Mouse (Mus musculus) midbrain, embryonic 14.5 days (tissue): ENCODE results near the gene Tmc3. TPM values are rescaled to one million over a fixed set of nuclear protein-coding genes. Genes with fewer than 3 reads are reported as not detected.
A peak's percentile ranks its signal among the peaks of the same experiment; 100 is the strongest.

Experiments used
- ATAC-seq: fragments of 200-750 bp; cut with Nextera tagmentation; 2 replicates; pipeline ENCODE4 v1.8.0; 2017; ENCODE audit warnings: moderate number of reproducible peaks, moderate library complexity; ENCODE audit not compliant: low FRiP score, low TSS enrichment
- DNase-seq: peaks from one replicate; pipeline ENCODE4 v3.0.0-alpha.2; 2015
- H3K27ac ChIP-seq: fragments of 300-500 bp; sonication (generic); replicated peaks from 2 replicates; pipeline ENCODE4 v1.5.1; 2014; ENCODE audit warnings: mild to moderate bottlenecking, low read depth, low read length, moderate library complexity
- H3K27me3 ChIP-seq: fragments of 300-500 bp; sonication (generic); 2 replicates; pipeline ENCODE4 v1.6.1; 2014; ENCODE audit warnings: low read length, control low read depth, mixed read lengths; ENCODE audit not compliant: control insufficient read depth, insufficient read depth
- H3K36me3 ChIP-seq: fragments of 300-500 bp; sonication (generic); 2 replicates; pipeline ENCODE4 v1.6.1; 2014; ENCODE audit warnings: low read length, control low read depth; ENCODE audit not compliant: control insufficient read depth, insufficient read depth
- H3K4me1 ChIP-seq: fragments of 300-500 bp; sonication (generic); 2 replicates; pipeline ENCODE4 v1.6.1; 2014; ENCODE audit warnings: mild to moderate bottlenecking, antibody characterized with exemption, low read length, control low read depth; ENCODE audit not compliant: control insufficient read depth, insufficient read depth
- H3K4me2 ChIP-seq: fragments of 300-500 bp; sonication (generic); 2 replicates; pipeline ENCODE4 v1.6.1; 2014; ENCODE audit warnings: mild to moderate bottlenecking, low read length, moderate library complexity
- H3K4me3 ChIP-seq: fragments of 300-500 bp; sonication (generic); replicated peaks from 2 replicates; pipeline ENCODE4 v1.5.1; 2014; ENCODE audit warnings: low read depth, low read length
- H3K9ac ChIP-seq: fragments of 300-500 bp; sonication (generic); replicated peaks from 2 replicates; pipeline ENCODE4 v1.6.1; 2014; ENCODE audit warnings: mild to moderate bottlenecking, low read length, moderate library complexity
- H3K9me3 ChIP-seq: fragments of 300-500 bp; sonication (generic); 2 replicates; pipeline ENCODE4 v1.6.1; 2016; ENCODE audit warnings: low read length, control low read depth, mixed read lengths; ENCODE audit not compliant: control insufficient read depth
- WGBS: fragments of 180-500 bp; shearing (Covaris S2); extraction: QIAGEN DNeasy Blood & Tissue Kit; methylation state at CpG from one replicate; pipeline ENCODE4 v1.1.7; 2014; 5-methylcytosine and 5-hydroxymethylcytosine counted together
- polyA plus RNA-seq: library from polyadenylated mRNA; unstranded; fragments of >200 nt; fragmentation: Nextera tagmentation; extraction: Ambion mirVana; gene quantifications from 2 replicates; pipeline ENCODE4 v1.2.1, GENCODE M21; 2014

The Tmc3 gene
- polyA plus RNA-seq, 1 experiment from 2014 or later = 0.25 TPM

GRCm38 (mm10) chr7:83572451-83572850 lies 12.3 kb upstream of the Tmc3 start:
- Histone ChIP-seq H3K4me2 (no peak overlapping the region), H3K4me3 (no peak overlapping the region), H3K36me3 (no peaks in the 10 kb centered on the region), H3K9me3 (no peaks in the 10 kb centered on the region), H3K4me1 (no peaks in the 10 kb centered on the region), H3K27me3 (no peaks in the 10 kb centered on the region), H3K9ac (no peak overlapping the region), H3K27ac (no peak overlapping the region)
- ATAC-seq (no peak), DNase-seq (no peak)
- 90% methylated on average over 2 of the region's 2 CpGs for WGBS

GRCm38 (mm10) chr7:83580946-83581345 lies 3.8 kb upstream of the Tmc3 start:
- H3K36me3 ChIP-seq = no peaks in the 10 kb centered on the region
- no peaks in the 10 kb centered on the region; the same call in 1 of the 2 replicates for H3K4me1 ChIP-seq
- H3K9me3 ChIP-seq = no peaks in the 10 kb centered on the region
- H3K27ac ChIP-seq = no peak overlapping the region
- H3K27me3 ChIP-seq = no peaks in the 10 kb centered on the region
- H3K4me3 ChIP-seq = no peak overlapping the region
- WGBS = 36% methylated on average over 4 of the region's 4 CpGs
- no peak overlapping the region for H3K9ac ChIP-seq
- DNase-seq (peak; percentile 69), ATAC-seq (0 out of 2 replicates have a peak, but pooled peaks have one; percentile 46)
- no peak overlapping the region for H3K4me2 ChIP-seq

GRCm38 (mm10) chr7:83594056-83594455 lies 9.3 kb downstream of the Tmc3 start:
- Histone ChIP-seq H3K27me3 (no peaks in the 10 kb centered on the region), H3K36me3 (no peaks in the 10 kb centered on the region), H3K4me1 (no peaks in the 10 kb centered on the region), H3K4me3 (no peak overlapping the region), H3K27ac (no peak overlapping the region), H3K9me3 (no peaks in the 10 kb centered on the region), H3K9ac (no peak overlapping the region), H3K4me2 (no peak overlapping the region)
- WGBS = 86% methylated on average over 3 of the region's 3 CpGs
- DNase-seq = no peak
- ATAC-seq = no peak

GRCm38 (mm10) chr7:83597063-83597462 lies 12.3 kb downstream of the Tmc3 start:
- Histone ChIP-seq H3K4me1 (no peaks in the 10 kb centered on the region), H3K27me3 (no peaks in the 10 kb centered on the region), H3K9ac (no peak overlapping the region), H3K36me3 (no peaks in the 10 kb centered on the region), H3K27ac (no peak overlapping the region), H3K9me3 (no peaks in the 10 kb centered on the region), H3K4me2 (no peak overlapping the region), H3K4me3 (no peak overlapping the region)
- no peak for ATAC-seq
- WGBS = 98% methylated on average over 3 of the region's 3 CpGs
- no peak for DNase-seq

GRCm38 (mm10) chr7:83598997-83599912 lies 14.5 kb downstream of the Tmc3 start:
- Histone ChIP-seq H3K36me3 (no peaks in the 10 kb centered on the region), H3K9ac (no peak overlapping the region), H3K27me3 (no peaks in the 10 kb centered on the region), H3K4me1 (no peaks in the 10 kb centered on the region), H3K4me2 (no peak overlapping the region), H3K27ac (no peak overlapping the region), H3K9me3 (no peaks in the 10 kb centered on the region), H3K4me3 (no peak overlapping the region)
- no peak for DNase-seq
- ATAC-seq = no peak
- 92% methylated on average over 13 of the region's 13 CpGs for WGBS

GRCm38 (mm10) chr7:83599913-83600286 lies 15.2 kb downstream of the Tmc3 start:
- H3K36me3 ChIP-seq = no peaks in the 10 kb centered on the region
- H3K27ac ChIP-seq = no peak overlapping the region
- no peak overlapping the region for H3K4me2 ChIP-seq
- no peak overlapping the region for H3K4me3 ChIP-seq
- H3K4me1 ChIP-seq = no peaks in the 10 kb centered on the region
- ATAC-seq (no peak), DNase-seq (peak; percentile 55)
- no peaks in the 10 kb centered on the region for H3K9me3 ChIP-seq
- H3K27me3 ChIP-seq = no peaks in the 10 kb centered on the region
- H3K9ac ChIP-seq = no peak overlapping the region
- 57% methylated on average over 8 of the region's 8 CpGs for WGBS

- Histone ChIP-seq H3K4me2 (no peak overlapping the region), H3K27ac (no peak overlapping the region), H3K4me3 (no peak overlapping the region), H3K36me3 (no peaks in the 10 kb centered on the region), H3K27me3 (no peaks in the 10 kb centered on the region), H3K4me1 (no peaks in the 10 kb centered on the region), H3K9me3 (no peaks in the 10 kb centered on the region), H3K9ac (no peak overlapping the region)
- WGBS = 92% methylated on average over 7 of the region's 7 CpGs
- no peak for ATAC-seq
- peak; percentile 6 for DNase-seq
These were observed 19.6 kb downstream of the Tmc3 start for GRCm38 (mm10) chr7:83604180-83604944.

- no peak for ATAC-seq
- Histone ChIP-seq H3K36me3 (no peaks in the 10 kb centered on the region), H3K27ac (no peak overlapping the region), H3K9me3 (no peaks in the 10 kb centered on the region), H3K27me3 (no peaks in the 10 kb centered on the region), H3K9ac (no peak overlapping the region), H3K4me3 (no peak overlapping the region), H3K4me2 (no peak overlapping the region), H3K4me1 (no peaks in the 10 kb centered on the region)
- 94% methylated on average over 2 of the region's 2 CpGs for WGBS
- DNase-seq = no peak
These were observed 22.1 kb downstream of the Tmc3 start for GRCm38 (mm10) chr7:83606796-83607195.
